Mouse (Mus musculus): ENCODE data around the gene Ispd. TPM values are rescaled to one million over a fixed set of nuclear protein-coding genes. Genes with fewer than 3 reads are reported as not detected.
A peak's percentile ranks its signal among the peaks of the same experiment; 100 is the strongest.

Ispd gene
- total RNA-seq, 4 experiments from 2014 or later = 13.6 to 14.8 (median 14.3) TPM

DNA sequence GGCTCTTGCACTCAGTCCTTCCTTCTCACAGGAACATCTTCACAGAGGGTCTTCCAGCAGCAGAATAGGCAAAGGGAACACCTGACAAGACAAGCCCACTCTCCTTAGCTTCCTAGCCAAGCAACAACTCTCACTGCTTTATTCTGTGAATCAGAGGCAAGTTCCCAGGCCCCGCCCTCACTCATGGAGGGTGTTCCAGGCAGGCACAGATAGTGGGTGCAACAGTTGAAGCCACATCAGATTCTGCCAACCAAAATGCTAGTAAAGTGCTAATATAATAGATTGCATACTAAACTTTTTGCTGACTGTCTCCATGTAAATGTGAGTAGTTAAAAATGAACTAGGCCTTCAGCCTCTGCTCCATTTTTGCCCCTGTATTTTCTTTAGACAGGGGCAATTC is 173.4 kb downstream of the Ispd start:
- DNase-seq (ENCODE audit: low spot score in 2 of 2) = no peak

DNA sequence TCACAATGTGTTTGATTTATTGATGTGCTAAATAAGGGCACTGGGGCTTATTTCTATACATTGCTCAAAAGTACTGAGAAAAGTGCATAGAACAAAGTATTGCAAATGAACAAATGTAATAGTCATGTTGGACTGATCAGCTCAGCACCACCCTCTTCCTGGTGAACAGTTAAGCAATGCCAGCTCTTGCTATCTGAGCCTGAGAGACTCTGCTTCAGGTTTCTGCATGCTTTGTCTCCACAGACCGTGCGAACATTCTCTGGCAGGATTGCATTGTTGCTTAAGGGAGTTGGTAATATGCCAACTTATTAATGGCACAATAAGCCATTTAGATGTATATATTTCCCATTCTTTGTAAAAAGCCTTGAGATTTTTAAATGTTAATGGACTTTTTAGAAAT is 182.9 kb downstream of the Ispd start:
- no peak for DNase-seq (ENCODE audit: low spot score in 2 of 2)

DNA sequence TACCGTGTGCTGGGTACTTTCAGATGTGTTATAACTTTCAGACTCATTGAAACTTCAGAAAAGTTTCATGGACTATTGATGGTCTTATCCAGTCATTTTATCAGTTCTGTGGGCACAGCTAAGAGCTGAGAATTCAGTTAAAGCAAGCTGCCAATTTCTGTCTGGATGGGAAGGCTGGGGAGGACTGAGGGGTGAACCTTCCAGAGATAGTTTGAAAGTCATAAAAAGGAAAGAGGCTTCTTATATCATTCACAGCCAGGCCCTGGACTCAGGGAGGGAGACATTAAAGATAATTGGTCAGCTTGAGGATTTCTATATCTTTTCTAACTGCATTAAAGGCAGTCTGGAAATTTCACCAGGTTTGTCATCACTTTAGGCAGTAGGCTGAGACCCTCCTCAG is 185.7 kb downstream of the Ispd start:
- DNase-seq (ENCODE audit: low spot score in 2 of 2) = no peak

DNA sequence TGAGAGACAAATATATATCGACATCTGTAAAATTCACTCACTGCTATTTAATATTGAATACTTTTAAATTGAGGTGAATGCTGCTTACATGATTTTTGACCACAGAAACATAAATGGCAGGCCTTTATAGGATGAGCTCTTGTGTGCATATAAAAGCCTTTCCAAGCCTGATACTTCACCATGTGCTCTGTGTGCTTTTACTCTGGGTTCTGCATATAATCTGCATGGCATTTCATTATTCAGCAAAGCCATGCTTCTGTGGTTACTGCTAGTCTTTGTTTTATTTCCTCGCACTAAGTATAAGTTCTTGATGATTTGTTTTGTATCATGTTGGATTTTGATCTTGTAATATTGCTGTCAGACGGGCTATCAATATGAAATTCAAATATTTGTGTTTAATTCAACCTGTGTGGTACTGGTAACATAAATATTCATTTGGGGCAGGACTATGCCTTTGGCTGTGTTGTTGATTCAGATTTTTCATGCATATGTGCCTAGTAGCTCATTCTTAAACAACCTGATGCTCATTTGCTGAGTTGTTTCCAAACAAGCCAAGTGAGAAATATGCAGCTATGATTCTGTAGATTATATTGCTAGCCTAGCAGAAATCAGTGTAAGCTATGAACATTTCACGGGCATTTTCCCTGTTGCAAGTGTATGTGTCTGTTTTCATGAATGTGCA is 189.3 kb downstream of the Ispd start:
- DNase-seq (ENCODE audit: low spot score in 2 of 2) = no peak

DNA sequence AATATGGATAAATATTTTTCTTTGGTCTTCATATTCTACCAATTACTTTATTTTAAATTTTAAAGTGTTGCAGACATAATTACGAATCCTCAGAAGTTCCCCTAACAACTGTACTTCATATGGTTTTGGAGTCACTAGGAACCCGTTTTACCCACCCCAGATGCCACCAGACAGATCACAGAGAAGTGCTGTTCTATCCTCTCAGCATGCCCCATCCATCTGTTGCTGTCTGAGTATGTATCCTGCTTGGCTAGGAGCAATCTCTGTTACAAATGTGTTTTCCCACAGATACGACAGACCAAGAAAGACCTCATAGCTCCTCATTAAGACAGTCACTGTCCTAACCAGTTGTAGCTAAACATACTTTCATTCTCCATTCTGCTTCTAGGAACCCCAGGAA is 203.6 kb downstream of the Ispd start:
- DNase-seq (ENCODE audit: low spot score in 2 of 2) = peak in 1 of 2 experiments; percentile 6

DNA sequence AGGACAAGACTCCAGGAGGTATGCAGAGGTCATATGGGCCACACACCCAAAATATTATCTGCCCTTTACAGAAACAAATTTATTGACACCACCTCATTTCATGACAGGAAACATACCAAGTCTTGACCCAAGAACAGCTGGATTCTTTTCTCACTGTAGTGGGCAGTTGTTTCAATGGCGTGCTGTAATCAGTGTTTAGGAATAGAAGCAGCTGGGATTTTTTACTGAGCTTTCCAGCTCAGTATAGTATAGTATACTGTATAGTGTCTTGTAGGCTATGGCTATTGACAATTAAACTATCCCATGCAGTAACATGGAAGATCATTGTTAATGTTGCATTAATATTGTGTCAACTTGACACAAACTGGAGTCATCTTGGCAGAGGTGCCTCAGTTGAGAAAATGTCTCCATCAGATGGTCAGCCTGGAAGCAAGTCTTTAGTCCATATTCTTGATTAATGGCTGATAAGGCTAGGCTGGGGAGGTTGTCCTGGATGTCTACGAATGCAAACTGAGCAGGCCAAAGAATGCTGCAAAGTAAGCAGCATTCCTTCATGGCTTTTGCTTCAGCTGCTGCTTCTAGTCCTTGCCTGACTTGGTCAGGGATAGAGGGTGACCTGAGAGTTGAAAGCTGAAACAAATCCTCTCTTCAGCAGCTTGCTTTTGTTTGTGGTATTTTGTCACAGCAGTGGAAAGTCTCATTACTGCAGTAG is 216.4 kb downstream of the Ispd start:
- DNase-seq (ENCODE audit: low spot score in 2 of 2) = no peak

DNA sequence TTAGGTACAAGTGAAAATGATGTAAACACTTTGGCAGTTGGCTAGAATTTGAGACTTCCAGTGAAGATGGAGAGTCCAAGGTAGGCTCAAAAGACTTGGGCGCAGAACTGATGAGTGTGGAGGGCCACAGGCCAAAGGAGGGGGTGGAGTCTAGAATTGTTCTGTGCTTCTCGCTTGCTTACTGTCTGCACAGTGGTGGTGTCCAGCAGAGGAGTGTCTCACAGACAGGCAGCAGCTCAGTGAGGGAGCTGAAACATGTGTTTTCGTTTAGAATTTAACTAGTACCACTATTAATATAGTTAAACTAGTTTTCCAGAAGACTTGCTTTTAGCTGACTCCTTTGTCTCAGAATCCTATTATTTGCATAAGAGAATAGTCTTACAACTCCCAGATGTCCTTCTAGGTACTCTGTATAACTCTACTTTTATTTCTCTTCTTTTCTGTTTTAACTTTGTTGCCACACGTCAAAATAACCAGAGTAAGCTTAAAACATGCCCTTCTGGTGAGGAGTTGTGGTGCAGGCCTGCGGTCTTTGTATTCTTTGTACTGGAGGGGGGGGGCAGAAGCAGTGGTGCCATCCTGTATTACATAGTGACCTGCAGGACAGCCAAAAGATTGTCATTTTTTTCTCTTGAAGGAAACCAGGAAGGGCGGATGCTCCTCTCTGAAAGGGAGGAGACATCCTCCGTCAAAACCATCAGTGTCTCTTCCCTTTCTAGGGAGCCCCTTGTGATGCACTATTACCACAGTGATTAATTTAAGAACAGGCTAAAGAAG is 240.9 kb downstream of the Ispd start:
- DNase-seq (ENCODE audit: low spot score in 2 of 2) = no peak

DNA sequence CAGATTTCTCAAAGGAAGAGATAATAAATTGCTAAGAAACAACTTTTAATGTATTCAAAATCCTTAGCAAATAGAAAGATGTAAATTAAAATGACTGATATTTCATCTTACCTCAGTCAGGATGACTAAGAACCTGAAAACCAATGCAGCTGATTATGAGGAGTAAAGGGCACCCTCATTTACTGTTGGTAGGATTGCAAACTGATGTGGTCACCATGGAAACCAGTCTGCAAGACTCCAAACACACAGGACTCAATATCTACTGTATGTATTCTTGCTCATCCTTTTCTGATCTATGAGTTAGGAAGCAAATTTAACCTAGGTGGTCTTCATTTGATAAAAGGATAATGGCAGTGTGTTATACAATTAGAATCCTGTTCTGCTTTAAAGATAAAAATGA is 246.0 kb downstream of the Ispd start:
- DNase-seq (ENCODE audit: low spot score in 2 of 2) = no peak

DNA sequence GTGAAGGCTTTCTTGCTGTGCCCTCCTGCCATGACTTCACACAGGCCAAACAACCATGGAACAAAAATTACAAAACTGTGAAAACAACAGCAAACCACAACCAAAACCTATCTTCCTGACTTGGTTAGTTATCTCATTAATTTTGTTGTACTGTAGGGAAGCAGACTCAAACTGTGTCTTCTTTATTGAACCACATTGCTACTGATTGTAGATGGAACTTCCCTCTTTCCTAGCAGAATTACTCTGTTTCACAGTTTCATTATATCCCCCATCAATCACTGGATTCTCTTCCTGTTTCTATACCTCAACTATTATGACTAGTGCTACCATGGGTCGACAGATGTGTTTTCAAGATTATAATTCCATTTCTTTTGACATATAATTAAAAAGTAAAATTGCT is 251.2 kb downstream of the Ispd start:
- no peak for DNase-seq (ENCODE audit: low spot score in 2 of 2)

DNA sequence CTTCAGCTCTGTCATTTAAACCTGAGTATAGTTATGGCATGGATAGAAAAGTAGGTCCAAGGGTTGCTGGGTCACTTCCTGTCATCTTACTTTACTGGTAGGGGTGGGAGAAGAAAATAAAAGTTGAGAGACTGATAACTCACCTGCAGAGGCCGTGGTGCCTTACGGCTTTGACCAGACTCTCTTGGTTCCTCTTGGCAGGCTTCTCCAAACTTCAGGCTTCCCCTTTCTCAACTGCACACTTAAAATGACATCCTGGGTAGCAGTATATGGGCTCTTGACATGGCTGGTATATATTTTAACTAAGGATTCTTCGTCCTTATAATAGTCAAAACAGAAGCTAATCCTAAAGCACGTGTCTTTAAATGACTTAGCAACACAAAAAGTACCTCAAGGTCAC is 266.3 kb downstream of the Ispd start:
- DNase-seq (ENCODE audit: low spot score in 2 of 2) = no peak

DNA sequence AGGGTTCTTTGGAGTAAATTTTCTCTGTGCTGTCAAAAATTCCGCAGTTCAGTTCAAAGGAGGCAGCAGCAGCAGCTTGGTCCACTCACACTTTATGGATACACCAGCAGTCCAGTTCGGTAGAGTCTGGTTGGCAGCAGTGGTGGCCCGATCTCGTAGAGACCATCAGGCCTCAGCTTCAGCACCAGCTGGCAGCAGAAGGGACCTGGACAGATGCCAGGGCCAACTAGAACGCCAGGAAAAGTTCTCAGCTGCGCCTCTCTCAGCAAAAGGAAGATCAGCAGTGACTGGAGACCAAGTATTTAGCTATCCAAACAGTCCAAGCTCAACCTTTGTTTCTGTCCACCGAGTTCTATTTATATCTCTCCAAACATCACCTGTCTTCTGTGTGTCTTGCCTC is 281.2 kb downstream of the Ispd start:
- peak; percentile 25 to 63 for DNase-seq (ENCODE audit: low spot score in 2 of 2)

DNA sequence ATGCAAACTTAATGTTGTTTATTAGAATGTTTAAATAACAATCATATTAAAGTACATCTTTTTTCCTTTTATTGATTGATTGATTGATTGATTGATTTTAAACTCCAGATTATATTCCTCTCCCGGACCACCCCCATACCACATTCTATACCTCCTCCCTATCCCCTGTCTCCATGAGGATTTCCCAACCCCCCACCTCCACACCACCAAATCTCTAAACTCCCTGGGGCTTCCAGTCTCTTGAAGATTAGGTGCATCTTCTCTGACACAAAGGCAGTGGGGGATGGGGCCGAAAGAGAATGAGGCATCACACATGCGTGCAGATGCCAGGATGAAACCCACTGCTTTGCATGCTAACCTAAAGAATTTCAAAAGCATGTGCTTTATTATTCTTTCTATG is 283.5 kb downstream of the Ispd start:
- DNase-seq (ENCODE audit: low spot score in 2 of 2) = no peak

DNA sequence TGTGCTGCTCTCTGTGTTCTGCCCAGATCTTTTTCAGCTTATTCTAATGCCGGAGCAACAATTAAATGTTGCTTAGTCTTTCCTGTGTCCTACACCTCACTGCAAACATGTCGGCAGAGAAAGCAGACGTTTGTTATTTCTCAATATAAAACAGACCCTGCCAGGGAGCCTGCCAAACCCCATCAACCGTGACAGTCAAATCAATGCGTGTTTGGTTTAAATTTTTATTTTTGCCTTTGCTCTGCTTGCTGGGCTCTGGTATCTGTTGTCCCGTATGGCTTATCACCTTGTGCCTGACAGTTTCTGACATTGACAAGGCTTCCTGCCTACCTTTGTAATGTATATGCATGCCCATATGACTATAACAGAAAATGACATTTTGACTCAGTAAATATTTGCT is 285.5 kb downstream of the Ispd start:
- DNase-seq (ENCODE audit: low spot score in 2 of 2) = no peak

DNA sequence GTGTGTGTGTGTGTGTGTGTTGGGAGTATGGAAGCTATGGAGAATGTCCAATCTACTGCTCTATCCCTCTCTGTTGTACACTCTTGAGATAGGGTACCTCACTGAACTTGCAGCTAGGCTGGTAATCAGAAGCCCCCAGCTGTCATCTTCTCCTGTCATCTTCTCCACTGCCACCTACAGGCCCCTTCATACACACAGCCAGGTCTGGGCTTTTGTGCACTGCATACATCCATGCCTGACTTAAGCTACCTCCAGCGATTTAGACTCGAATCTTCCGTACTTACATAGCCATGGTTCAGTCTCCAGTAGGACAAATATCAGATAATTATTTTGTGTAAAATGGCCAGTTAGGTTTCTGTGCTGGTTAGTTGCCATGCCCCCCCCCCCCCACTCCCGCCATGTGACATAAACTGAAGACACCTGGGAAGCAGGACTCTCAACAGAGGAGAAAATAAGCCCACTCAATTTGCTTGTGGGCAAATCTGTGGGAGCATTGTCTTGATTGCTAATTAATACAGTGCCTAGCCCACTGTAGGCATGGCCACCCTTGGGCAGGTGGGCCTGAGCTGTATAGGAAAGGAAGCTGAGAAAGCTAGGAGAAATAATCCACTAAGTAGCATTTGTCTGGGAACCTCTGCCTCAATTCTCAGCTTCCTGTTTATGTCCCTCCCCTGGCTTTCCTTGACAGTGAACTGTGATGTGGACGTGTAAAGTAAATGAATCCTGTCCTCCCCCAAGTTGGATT is 289.1 kb downstream of the Ispd start:
- DNase-seq (ENCODE audit: low spot score in 2 of 2) = no peak

DNA sequence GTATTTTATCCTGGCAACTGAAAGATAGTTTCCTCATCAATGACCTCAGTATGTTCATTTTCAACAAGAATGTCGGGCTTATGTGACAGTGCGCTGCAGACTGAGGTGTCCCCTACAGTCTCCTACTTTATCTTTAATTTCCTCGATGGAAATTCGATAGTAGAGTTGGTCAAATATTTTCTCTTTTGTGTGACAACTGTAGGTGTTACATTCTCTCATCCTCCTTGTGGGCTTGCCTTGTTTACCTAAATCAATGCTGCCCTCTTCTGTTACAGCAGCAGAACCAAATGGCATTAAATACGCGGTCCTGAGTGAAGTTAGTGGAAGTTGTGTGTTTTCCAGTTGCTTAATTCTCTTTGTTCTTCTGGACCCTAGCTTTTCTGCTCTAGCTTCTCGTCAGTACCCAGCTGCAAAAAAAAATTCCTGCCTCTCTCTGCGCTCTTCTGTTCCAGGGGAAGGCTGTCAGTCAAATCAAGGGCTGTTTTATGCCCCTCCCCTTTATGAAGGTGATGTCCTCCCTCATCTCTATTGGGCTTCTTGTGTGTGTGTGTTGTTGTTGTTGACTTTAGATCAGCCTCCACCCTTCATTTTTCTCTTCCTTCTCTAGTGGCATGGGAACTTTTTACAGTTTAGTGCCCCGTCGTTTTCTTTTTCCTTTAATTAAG is 289.8 kb downstream of the Ispd start:
- DNase-seq (ENCODE audit: low spot score in 2 of 2) = no peak

DNA sequence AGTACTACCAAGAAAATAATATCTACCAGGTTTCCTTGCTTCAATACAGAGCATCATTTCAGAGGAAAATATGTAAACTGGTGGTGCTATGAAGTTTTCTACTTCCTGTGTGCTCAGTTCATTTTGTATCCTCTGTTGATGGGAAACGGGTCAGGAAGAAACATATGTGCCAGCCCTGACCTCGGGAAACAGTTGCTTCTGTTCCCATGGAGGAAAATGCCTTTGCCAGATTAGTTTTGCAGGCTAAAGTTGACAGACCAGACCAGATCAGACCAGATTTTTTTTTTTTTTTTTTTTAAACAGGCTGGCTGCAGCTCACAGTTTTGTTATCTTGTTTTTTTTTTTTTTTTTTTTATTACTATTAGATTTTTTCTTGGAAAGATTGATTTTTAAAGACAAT is 293.2 kb downstream of the Ispd start:
- no peak for DNase-seq (ENCODE audit: low spot score in 2 of 2)

DNA sequence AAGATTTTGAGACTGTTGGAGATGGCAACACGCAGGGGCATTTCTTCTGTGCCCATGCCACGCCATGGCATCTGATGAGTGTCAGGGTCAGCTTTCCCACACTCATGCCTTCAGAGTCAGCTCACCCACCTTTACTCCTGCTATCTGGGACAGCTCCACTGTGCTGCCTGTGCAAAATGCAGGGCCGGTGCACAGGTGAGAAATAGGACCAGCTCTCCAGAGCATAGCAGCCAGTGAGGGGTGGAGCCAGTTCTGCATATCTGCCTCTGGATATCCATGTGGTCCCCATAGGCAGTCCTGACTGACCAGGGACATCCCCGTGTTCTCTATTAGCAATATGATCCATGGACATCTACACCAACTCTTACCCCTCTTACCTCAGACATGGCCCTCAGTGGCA is 297.0 kb downstream of the Ispd start:
- no peak for DNase-seq (ENCODE audit: low spot score in 2 of 2)

DNA sequence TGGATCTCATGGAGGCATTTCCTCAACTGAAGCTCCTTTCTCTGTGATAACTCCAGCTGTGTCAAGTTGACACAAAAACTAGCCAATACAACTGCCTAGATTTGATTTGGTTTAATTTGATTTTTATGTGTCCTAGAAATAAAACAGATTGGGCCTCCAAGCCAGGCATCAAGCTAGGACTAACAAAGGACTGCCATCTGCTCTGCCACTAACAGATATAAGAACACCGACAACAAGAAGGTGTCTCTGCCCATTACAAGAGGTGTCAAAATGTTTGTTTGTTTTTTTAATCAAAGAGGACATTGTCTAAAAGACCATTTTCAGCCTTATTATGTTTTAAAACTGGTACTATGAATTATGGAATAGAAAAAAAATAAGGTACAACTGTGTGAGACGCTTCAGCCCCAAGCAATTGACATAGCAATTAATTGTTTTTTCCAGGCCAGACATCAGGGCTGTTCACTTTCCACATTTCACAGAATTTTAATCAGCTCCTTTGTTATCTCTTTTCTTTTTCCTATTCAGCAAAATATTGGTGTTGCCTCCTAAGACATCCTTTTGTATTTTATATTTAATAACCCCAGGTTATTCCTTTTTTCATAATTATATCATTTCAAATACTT is 299.7 kb downstream of the Ispd start:
- DNase-seq (ENCODE audit: low spot score in 2 of 2) = no peak

DNA sequence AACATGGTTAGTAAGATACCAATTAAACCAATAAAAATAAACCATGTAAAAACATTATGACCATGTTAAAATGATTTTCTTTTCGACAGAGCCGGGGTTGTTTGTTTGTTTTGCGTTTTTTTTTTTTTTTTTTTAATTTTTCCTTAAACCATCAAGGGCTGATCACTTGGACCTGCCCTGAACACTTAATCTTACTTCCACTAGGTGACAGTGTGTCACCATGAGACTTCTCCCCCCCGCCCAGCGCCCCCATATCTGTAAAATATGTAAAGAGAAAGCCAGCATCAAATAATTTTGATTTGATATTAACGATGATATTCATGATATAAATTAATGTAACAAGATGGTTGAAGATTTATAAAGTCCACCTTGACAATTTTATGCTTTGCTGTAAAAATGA is 300.5 kb downstream of the Ispd start:
- DNase-seq (ENCODE audit: low spot score in 2 of 2) = no peak

DNA sequence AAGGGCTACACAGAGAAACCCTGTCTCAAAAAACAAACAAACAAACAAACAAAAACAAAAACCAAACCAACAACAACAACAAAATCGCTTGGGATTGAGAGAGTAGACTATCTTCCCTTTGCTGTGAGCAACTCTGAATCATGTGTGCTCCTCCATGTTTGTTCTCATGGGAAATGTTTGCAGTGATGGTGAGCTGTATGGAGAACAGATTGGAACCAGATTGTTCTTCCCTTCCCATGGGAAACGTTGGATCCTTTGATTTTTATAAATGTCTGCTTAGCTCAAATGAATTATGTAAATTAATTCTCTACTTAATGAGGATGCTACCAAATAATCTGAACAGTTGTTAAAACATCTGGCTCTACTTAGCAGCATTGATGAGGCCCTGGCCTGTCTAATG is 312.8 kb downstream of the Ispd start:
- no peak for DNase-seq (ENCODE audit: low spot score in 2 of 2)

DNA sequence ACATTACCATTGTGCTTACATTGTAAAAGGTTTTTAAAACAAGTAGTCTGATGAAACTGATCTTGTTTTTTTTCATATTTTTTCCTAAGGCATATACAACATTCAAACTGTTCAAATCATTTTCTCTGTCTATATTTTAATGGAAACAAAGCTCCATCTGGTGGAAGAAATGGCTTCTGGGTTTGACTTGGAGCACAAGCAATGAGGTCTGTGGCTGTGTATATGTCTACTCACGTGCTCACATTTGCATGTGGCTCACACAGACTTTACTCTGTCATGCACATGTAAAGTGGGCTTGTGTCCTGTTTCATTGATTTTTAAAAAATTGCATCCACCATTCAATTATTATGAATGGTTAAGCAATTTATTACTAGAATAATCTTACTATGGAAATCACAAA is 323.1 kb downstream of the Ispd start:
- no peak for DNase-seq (ENCODE audit: low spot score in 2 of 2)

All from layer of hippocampus, adult 8-10 months (tissue).